Mouse (Mus musculus) B cell, adult (primary cell): ENCODE data around the gene Pon2. TPM values are rescaled to one million over a fixed set of nuclear protein-coding genes. Genes with fewer than 3 reads are reported as not detected.

Experiments used
- total RNA-seq: library from RNA; stranded (reverse); gene quantifications from 4 replicates; pipeline ENCODE4 v1.2.4, GENCODE M21; 2023; ENCODE audit not compliant: inconsistent age

The Pon2 gene
- 20.9 to 27.2 TPM (median 23.8 TPM) in 4 replicates for total RNA-seq

DNA sequence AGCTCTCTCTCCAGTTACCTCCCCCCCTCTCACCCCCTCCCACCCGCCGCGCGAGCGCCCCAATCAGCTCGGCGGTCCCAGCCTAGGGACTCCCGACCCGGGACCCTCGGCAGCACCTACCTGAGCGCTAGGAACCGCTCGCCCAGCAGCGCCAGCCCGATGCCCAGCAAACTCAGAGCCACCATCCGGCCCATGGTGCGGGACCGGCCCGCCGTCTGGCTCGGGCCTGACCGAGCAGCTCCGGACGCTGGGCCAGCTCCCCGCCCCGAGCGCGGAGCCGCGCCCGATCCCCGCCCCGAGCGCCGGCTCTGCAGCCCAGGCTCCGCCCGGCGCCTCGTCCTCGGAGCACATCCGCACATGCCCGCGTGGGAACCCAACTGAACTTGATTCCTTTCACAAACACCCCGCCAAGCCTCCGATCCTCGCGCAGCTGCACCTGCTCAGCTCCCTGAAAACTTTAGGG is at the start of gene Pon2:
Pon2 (minus strand) TSS at position 364 of the 463 bp plus-strand sequence.

DNA sequence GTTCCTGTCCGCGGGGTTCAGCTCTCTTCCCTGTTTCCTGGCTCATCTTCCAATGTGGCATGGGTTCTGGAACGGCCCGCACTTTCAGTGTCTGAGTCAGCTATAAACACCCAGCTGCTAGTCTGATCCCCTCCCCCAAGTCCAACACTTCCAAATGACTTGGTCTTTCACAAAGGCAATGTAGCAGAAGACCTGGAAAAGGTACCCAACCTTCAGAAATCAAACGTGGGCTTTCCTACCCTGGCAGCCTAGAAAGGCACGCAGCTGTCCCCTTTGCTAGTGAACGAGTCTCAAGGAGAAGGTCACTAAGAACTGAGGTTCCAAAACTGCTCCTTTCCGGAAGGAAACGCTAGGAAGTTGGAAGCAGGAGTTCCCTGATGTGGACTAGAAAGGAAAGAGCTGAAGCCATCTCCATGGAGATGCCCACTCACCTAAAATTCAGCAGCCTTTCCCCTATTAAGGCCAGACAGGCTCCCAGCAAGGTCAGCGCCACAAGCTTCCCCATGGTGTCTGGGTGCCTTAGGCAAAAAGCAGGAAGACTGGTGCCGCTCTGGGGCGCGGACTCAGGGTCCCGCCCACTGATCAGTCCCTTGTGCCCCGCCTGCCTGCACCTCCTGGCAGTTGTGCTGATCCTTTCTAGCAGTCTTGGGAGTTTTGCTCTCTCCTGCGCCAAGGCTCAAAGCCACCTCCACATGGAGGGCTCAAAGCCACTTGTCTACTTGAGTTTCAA is 42.4 kb downstream of the Pon2 start, which contains the start of gene Pon3:
Pon3 (minus strand) TSS at position 565 of the 730 bp plus-strand sequence.

Other genes with a start within 250 kb of the Pon2 start
- gene Pon1, start 104.5 kb downstream of the Pon2 start, total RNA-seq, result not detected in 4 replicates
- gene Pon3, start 42.2 kb downstream of the Pon2 start, total RNA-seq, result 2.5 to 4.3 TPM (median 3.4 TPM) in 4 replicates
- gene Asb4, start 84.9 kb upstream of the Pon2 start, total RNA-seq, result not detected in 4 replicates
- gene Pdk4, start 197.9 kb upstream of the Pon2 start, total RNA-seq, result not detected in 4 replicates